Mouse (Mus musculus) forebrain, embryonic 14.5 days (tissue): Measurements from ENCODE around the gene St13. TPM values are rescaled to one million over a fixed set of nuclear protein-coding genes. Genes with fewer than 3 reads are reported as not detected.

ENCODE experiments used
- ATAC-seq: fragments of 200-750 bp; cut with Nextera tagmentation; 2 replicates; pipeline ENCODE4 v1.8.0; 2017; ENCODE audit warnings: mild to moderate bottlenecking, moderate library complexity
- DNase-seq: peaks from one replicate; pipeline ENCODE4 v3.0.0-alpha.2; 2015; ENCODE audit warnings: low spot score
- H3K27ac ChIP-seq: fragments of 300-500 bp; sonication (generic); 2 replicates; pipeline ENCODE4 v1.5.1; 2014; ENCODE audit warnings: low read depth, mild to moderate bottlenecking, control low read depth, low read length, moderate library complexity
- H3K27me3 ChIP-seq: fragments of 300-500 bp; sonication (generic); replicated peaks from 2 replicates; pipeline ENCODE4 v1.6.1; 2014; ENCODE audit warnings: low read length, control low read depth, mixed read lengths; ENCODE audit not compliant: control insufficient read depth, insufficient read depth
- H3K36me3 ChIP-seq: fragments of 300-500 bp; sonication (generic); 2 replicates; pipeline ENCODE4 v1.6.1; 2014; ENCODE audit warnings: low read length, control low read depth; ENCODE audit not compliant: control insufficient read depth, insufficient read depth
- H3K4me1 ChIP-seq: fragments of 300-500 bp; sonication (generic); 2 replicates; pipeline ENCODE4 v1.6.1; 2014; ENCODE audit warnings: antibody characterized with exemption, low read length, control low read depth; ENCODE audit not compliant: control insufficient read depth, insufficient read depth
- H3K4me2 ChIP-seq: fragments of 300-500 bp; sonication (generic); 2 replicates; pipeline ENCODE4 v1.6.1; 2014; ENCODE audit warnings: mild to moderate bottlenecking, control low read depth, low read length
- H3K4me3 ChIP-seq: fragments of 300-500 bp; sonication (generic); 2 replicates; pipeline ENCODE4 v1.5.1; 2014; ENCODE audit warnings: low read depth, low read length, control low read depth
- H3K9ac ChIP-seq: fragments of 300-500 bp; sonication (generic); 2 replicates; pipeline ENCODE4 v1.6.1; 2014; ENCODE audit warnings: mild to moderate bottlenecking, low read length, control low read depth, moderate library complexity
- H3K9me3 ChIP-seq: fragments of 300-500 bp; sonication (generic); replicated peaks from 2 replicates; pipeline ENCODE4 v1.6.1; 2016; ENCODE audit warnings: low read length, control low read depth, mixed read lengths; ENCODE audit not compliant: control insufficient read depth
- WGBS: fragments of 180-500 bp; shearing (Covaris S2); extraction: QIAGEN DNeasy Blood & Tissue Kit; methylation state at CpG from one replicate; pipeline ENCODE4 v1.1.7; 2014; 5-methylcytosine and 5-hydroxymethylcytosine counted together
- polyA plus RNA-seq: library from polyadenylated mRNA; unstranded; fragments of >200 nt; fragmentation: Nextera tagmentation; extraction: Ambion mirVana; gene quantifications from 2 replicates; pipeline ENCODE4 v1.2.1, GENCODE M21; 2014

St13 gene
- polyA plus RNA-seq, 1 experiment from 2014 or later, result 170 TPM

DNA sequence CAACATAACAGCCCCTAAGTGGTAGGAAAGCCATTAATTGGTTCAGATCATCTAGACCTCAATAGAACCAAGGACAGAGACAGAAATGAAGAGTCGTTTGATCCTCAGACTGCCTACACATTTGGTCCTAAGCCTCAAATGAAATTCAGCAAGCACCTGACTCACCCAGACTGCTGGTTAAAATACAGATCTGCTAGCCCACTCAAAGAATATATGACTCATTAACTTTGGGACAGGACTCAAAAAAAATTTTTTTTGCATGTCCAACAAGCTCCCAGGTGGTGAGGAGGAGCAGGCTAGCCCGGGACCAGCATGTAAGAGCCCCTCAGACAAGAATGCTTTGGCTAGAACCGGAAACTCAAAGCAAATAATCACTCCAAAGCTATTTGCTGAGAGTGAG, 79.7 kb downstream of the St13 start:
- Histone ChIP-seq H3K27ac (no peak overlapping the region), H3K4me2 (no peak overlapping the region), H3K4me3 (no peak overlapping the region), H3K36me3 (peaks cover 64% of the 10 kb centered on the region), H3K27me3 (no peaks in the 10 kb centered on the region), H3K9me3 (no peaks in the 10 kb centered on the region), H3K4me1 (no peaks in the 10 kb centered on the region), H3K9ac (no peak overlapping the region)
- DNase-seq (no peak), ATAC-seq (no peak)
- 89% methylated on average over 3 of the region's 3 CpGs for WGBS

DNA sequence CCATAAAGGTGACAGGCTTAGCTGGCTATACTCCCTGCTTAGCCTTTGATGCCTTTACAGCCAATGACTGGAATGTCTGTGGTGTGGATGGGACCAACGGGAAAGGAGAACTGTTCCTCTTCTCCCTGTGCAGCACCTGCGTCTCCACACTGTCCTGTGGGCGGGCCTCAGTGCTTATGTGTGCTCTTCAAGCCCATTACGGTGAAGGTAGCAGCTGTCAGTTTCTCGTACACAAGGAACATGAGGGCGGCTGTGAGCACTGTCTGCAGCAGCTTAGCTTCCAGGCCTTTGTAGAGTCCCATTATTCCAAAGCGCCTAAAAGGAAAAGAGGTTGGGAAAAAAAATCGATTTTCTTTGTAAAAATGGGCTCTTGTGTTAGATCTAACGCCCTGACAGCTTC, 80.4 kb downstream of the St13 start:
- 67% methylated on average over 9 of the region's 9 CpGs for WGBS
- no peaks in the 10 kb centered on the region for H3K27me3 ChIP-seq
- no peaks in the 10 kb centered on the region for H3K4me1 ChIP-seq
- no peak overlapping the region for H3K27ac ChIP-seq
- ATAC-seq (no peak), DNase-seq (no peak)
- no peak overlapping the region for H3K4me2 ChIP-seq
- H3K9me3 ChIP-seq, result no peaks in the 10 kb centered on the region
- peaks cover 64% of the 10 kb centered on the region for H3K36me3 ChIP-seq
- no peak overlapping the region for H3K4me3 ChIP-seq
- no peak overlapping the region for H3K9ac ChIP-seq

DNA sequence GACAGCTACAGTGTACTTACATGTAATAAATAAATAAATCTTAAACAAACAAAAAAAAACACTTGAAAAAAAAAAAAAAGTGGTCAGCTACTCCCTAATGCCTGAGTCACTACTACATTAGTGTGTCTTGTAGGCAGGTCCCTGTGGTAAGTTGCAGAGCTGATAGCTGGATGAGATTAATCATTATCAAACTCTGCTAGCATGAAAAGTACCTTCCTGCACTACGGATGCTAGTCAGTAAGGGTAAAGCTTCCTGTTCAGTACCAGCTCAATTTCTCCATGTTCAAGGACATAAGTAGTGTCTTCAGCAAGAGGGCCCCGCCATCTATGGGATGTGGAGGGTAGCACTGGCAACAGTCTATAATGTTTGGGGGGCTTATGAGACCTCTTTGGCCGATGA, 85.9 kb downstream of the St13 start:
- no peak overlapping the region for H3K4me3 ChIP-seq
- no peak overlapping the region for H3K9ac ChIP-seq
- no peaks in the 10 kb centered on the region for H3K27me3 ChIP-seq
- no peak overlapping the region for H3K4me2 ChIP-seq
- H3K27ac ChIP-seq, result no peak overlapping the region
- 91% methylated on average over 3 of the region's 3 CpGs for WGBS
- H3K9me3 ChIP-seq, result no peaks in the 10 kb centered on the region
- H3K4me1 ChIP-seq, result no peaks in the 10 kb centered on the region
- H3K36me3 ChIP-seq, result peaks cover 23% of the 10 kb centered on the region
- no peak for ATAC-seq
- no peak for DNase-seq

Other genes starting within 250 kb of the St13 start
- gene Mrtfa, start 209.3 kb downstream of the St13 start, polyA plus RNA-seq, result 13.6 and 21.8 TPM in 2 replicates
- gene Mchr1, start 164.6 kb downstream of the St13 start, polyA plus RNA-seq, result 1.4 and 1.8 TPM in 2 replicates
- 152 and 153 TPM in 2 replicates for gene Slc25a17, start 39.3 kb downstream of the St13 start, polyA plus RNA-seq
- gene Xpnpep3, start 61 bp upstream of the St13 start, polyA plus RNA-seq, result 4.3 and 5.2 TPM in 2 replicates
- 0.20 and 0.26 TPM in 2 replicates for gene Dnajb7, start 8.2 kb upstream of the St13 start, polyA plus RNA-seq
- gene Rbx1, start 66.2 kb upstream of the St13 start, polyA plus RNA-seq, result 554 and 641 TPM in 2 replicates
- gene Ep300, start 185.3 kb upstream of the St13 start, polyA plus RNA-seq, result 14.2 and 19.5 TPM in 2 replicates